Mouse (Mus musculus) stomach, embryonic 16.5 days (tissue): ENCODE results near the gene D3Ertd254e. TPM values are rescaled to one million over a fixed set of nuclear protein-coding genes. Genes with fewer than 3 reads are reported as not detected.

Source experiments
- ATAC-seq: fragments of 200-750 bp; cut with Nextera tagmentation; 2 replicates; pipeline ENCODE4 v1.8.0; 2017; ENCODE audit warnings: moderate number of reproducible peaks, moderate TSS enrichment; ENCODE audit not compliant: insufficient read depth, low FRiP score
- H3K27ac ChIP-seq: fragments of 300-500 bp; sonication (generic); 2 replicates; pipeline ENCODE4 v1.5.1; 2014; ENCODE audit warnings: low read length
- H3K27me3 ChIP-seq: fragments of 300-500 bp; sonication (generic); 2 replicates; pipeline ENCODE4 v1.6.1; 2014; ENCODE audit warnings: low read length, control low read depth, mixed read lengths; ENCODE audit not compliant: control insufficient read depth, insufficient read depth
- H3K36me3 ChIP-seq: fragments of 300-500 bp; sonication (generic); 2 replicates; pipeline ENCODE4 v1.6.1; 2014; ENCODE audit warnings: low read length; ENCODE audit not compliant: control insufficient read depth, insufficient read depth
- H3K4me1 ChIP-seq: fragments of 300-500 bp; sonication (generic); 2 replicates; pipeline ENCODE4 v1.6.1; 2014; ENCODE audit warnings: low read length, control low read depth, mixed read lengths; ENCODE audit not compliant: control insufficient read depth, insufficient read depth
- H3K4me2 ChIP-seq: fragments of 300-500 bp; sonication (generic); 2 replicates; pipeline ENCODE4 v1.6.1; 2014; ENCODE audit warnings: low read depth, low read length, mixed read lengths
- H3K4me3 ChIP-seq: fragments of 300-500 bp; sonication (generic); replicated peaks from 2 replicates; pipeline ENCODE4 v1.5.1; 2014; ENCODE audit warnings: mild to moderate bottlenecking, low read length
- H3K9ac ChIP-seq: fragments of 300-500 bp; sonication (generic); 2 replicates; pipeline ENCODE4 v1.6.1; 2014; ENCODE audit warnings: low read length
- H3K9me3 ChIP-seq: fragments of 300-500 bp; sonication (generic); replicated peaks from 2 replicates; pipeline ENCODE4 v1.6.1; 2016; ENCODE audit warnings: low read length, control low read depth; ENCODE audit not compliant: control insufficient read depth
- WGBS: fragments of 180-500 bp; shearing (Covaris S2); extraction: QIAGEN DNeasy Blood & Tissue Kit; methylation state at CpG from one replicate; pipeline ENCODE4 v1.1.7; 2014; 5-methylcytosine and 5-hydroxymethylcytosine counted together
- polyA plus RNA-seq: library from polyadenylated mRNA; unstranded; fragments of >200 nt; fragmentation: Nextera tagmentation; extraction: Ambion mirVana; gene quantifications from 2 replicates; pipeline ENCODE4 v1.2.1, GENCODE M21; 2015

The D3Ertd254e gene
- polyA plus RNA-seq, 1 experiment from 2014 or later: 6.7 TPM

DNA sequence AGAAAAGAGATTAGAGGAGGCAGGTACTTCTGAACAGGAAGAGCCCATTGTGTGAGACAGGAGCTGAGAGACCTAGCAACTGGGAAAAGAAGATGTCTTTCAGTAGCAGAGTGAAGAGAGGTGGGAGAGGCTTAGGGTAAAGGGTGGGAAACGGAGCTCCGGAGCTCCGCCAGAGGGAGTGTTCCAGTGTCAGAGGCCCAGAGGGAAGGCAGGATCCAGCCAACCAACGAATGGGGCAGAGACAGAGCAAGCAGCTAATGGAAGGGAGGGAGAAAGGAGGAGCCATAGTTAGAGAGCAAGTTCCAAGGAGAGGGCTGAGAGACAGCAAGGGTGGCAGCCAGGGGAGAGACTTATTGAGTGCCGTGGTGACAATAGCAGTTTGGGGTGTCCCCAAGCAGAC, 4.5 kb downstream of the D3Ertd254e start:
- Histone ChIP-seq H3K4me2 (no peak overlapping the region), H3K4me3 (no peak overlapping the region), H3K9me3 (peaks cover 8% of the 10 kb centered on the region; the same call in 1 of the 2 replicates), H3K36me3 (peaks cover 10% of the 10 kb centered on the region), H3K27me3 (no peaks in the 10 kb centered on the region), H3K27ac (no peak overlapping the region), H3K4me1 (peaks cover 19% of the 10 kb centered on the region), H3K9ac (no peak overlapping the region)
- 25% methylated on average over 5 of the region's 5 CpGs for WGBS
- no peak for ATAC-seq

DNA sequence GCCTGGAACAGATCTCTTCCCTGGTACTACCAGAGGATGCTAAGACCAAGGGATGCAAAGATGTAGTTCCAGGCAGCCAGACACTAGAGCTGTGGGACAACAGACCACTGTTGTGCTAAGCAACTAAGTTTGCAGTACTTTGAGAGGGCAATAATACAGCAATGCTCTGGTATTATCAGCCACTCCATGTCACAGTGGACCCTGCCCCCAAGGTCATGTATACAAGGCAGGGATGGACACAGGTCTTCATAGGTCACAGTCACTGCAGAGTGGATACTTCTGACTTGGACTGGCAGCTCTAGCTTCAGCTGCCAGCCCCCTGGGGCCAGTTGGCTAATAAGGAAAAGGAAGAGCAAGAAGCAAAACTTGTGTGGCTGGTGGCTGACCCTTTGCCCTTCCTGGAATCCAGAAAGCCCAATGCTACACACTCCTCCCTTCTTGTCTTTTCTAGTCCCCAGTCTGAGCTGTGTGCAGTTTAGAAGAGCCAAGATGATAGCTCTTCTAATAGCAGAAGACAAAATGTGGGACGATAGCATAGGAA, 19.9 kb downstream of the D3Ertd254e start:
- no peaks in the 10 kb centered on the region for H3K27me3 ChIP-seq
- no peak overlapping the region for H3K9ac ChIP-seq
- 87% methylated on average over 1 of the region's 1 CpGs for WGBS
- H3K27ac ChIP-seq: no peak overlapping the region
- H3K4me2 ChIP-seq: no peak overlapping the region
- H3K4me3 ChIP-seq: no peak overlapping the region
- H3K4me1 ChIP-seq: no peaks in the 10 kb centered on the region
- peaks cover 12% of the 10 kb centered on the region for H3K36me3 ChIP-seq
- no peak for ATAC-seq
- H3K9me3 ChIP-seq: 0 out of 2 replicates have a peak, but pooled peaks cover 3% of the 10 kb centered on the region

DNA sequence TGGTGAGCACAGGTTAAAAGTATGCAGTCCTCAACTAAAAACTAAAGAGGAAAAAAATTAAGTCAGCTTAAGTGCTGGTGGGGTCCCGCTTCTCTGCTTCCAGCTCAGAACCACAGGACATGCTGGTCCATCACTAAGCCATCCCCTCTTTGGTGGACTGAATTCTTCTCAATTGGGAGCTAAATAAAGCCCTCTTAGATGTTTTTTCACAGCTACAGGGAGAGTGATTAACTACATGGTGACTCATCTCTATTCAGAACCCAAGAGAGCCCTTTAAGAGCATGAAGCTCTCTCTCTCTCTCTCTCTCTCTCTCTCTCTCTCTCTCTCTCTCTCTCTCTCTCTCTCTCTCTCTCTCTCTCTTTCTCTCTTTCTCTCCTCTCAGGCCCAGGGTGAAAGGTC, 20.5 kb downstream of the D3Ertd254e start:
- H3K4me3 ChIP-seq: no peak overlapping the region
- no peak overlapping the region for H3K27ac ChIP-seq
- no peaks in the 10 kb centered on the region for H3K9me3 ChIP-seq
- H3K4me1 ChIP-seq: no peaks in the 10 kb centered on the region
- ATAC-seq: no peak
- H3K36me3 ChIP-seq: peaks cover 8% of the 10 kb centered on the region
- H3K27me3 ChIP-seq: no peaks in the 10 kb centered on the region
- H3K4me2 ChIP-seq: no peak overlapping the region
- 91% methylated on average over 1 of the region's 1 CpGs for WGBS
- H3K9ac ChIP-seq: no peak overlapping the region

DNA sequence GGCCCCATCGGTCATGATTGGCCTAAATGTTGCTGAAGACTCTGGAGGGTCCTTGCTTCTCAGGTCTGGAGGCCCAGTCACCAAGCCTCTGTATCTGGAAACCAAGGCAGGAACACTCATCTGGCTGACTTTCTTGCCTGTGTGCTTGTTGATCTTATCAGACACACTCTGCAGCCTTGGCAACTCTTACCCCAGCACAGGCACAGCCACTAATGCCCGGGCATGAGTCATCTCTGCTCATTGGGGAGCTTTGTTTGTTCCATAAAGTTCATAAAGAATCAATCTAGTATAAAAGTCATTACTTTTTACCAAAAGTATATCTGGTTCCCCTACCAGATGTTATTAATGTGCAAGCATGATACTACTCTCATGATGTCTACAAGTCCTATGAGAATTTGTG, 22.9 kb downstream of the D3Ertd254e start:
- Histone ChIP-seq H3K27me3 (no peaks in the 10 kb centered on the region), H3K4me3 (no peak overlapping the region), H3K4me1 (no peaks in the 10 kb centered on the region), H3K27ac (no peak overlapping the region), H3K9me3 (no peaks in the 10 kb centered on the region), H3K4me2 (no peak overlapping the region), H3K9ac (no peak overlapping the region), H3K36me3 (no peaks in the 10 kb centered on the region)
- WGBS: 90% methylated on average over 2 of the region's 2 CpGs
- ATAC-seq: no peak

DNA sequence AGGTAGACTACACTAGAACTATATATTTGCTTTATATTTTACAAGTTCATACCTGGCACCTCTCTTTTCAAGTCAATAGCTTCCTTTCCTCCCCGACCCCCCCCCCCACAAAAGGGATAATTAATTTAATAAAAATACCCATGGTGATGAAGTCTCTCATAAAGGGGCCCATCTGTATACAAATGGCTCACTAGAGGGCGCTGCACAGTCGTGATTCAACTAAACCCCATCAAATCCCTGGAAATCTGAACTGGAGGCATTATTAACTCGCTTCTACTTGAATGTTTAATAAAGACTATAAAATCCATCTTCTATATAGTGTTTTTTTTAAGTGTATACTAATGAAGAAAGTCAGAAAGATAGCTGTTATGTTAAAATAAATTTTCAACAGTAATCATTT, 30.7 kb downstream of the D3Ertd254e start:
- no peak overlapping the region for H3K4me2 ChIP-seq
- H3K27ac ChIP-seq: no peak overlapping the region
- ATAC-seq: no peak
- H3K9ac ChIP-seq: no peak overlapping the region
- H3K9me3 ChIP-seq: no peaks in the 10 kb centered on the region
- no peak overlapping the region for H3K4me3 ChIP-seq
- H3K27me3 ChIP-seq: no peaks in the 10 kb centered on the region
- WGBS: 6% methylated on average over 4 of the region's 4 CpGs
- H3K36me3 ChIP-seq: no peaks in the 10 kb centered on the region
- H3K4me1 ChIP-seq: no peaks in the 10 kb centered on the region

DNA sequence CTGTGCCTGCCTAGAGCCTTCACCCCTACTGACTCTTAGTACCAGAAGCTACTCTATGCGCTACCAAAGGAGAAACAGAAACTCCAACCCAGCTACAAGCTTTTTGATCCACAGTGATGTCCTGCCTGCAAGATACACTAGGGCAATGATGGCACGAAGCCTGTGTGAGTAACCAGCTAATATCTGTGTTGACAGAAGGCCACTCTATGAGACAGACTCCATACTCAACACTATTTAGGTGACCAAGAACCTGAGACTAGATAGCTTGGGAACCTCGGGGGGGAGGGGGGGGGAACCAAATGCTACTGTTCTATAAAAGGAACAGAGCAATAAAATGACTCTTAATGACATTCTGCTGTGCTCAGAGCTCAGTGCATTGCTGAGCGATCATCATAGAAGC, 35.7 kb downstream of the D3Ertd254e start:
- H3K27ac ChIP-seq: no peak overlapping the region
- H3K4me3 ChIP-seq: no peak overlapping the region
- no peak for ATAC-seq
- no peaks in the 10 kb centered on the region for H3K36me3 ChIP-seq
- no peaks in the 10 kb centered on the region for H3K9me3 ChIP-seq
- no peaks in the 10 kb centered on the region for H3K4me1 ChIP-seq
- no peak overlapping the region for H3K9ac ChIP-seq
- 81% methylated on average over 4 of the region's 4 CpGs for WGBS
- H3K4me2 ChIP-seq: no peak overlapping the region
- H3K27me3 ChIP-seq: no peaks in the 10 kb centered on the region

DNA sequence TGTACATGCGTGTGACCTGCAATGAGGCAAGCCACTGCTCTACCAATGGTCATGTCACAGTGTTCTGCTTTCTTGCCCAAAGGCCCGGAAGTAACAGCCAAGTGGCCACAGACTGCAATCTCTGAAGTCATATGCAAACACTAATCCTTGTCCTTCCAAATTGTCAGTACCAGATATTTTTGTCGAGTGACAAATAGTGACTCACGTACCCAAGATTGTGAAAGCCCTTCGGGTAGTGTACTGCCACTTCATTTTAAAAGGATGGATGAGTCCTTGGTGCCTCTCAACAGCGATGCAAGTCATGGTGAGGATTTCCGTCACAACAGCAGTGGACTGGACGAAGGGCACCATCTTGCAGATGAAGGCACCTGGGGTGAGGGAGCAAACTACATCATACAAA, 38.4 kb downstream of the D3Ertd254e start:
- WGBS: 89% methylated on average over 8 of the region's 8 CpGs
- Histone ChIP-seq H3K27me3 (no peaks in the 10 kb centered on the region), H3K4me3 (no peak overlapping the region), H3K9me3 (no peaks in the 10 kb centered on the region), H3K36me3 (no peaks in the 10 kb centered on the region), H3K4me1 (no peaks in the 10 kb centered on the region), H3K27ac (no peak overlapping the region), H3K4me2 (no peak overlapping the region), H3K9ac (no peak overlapping the region)
- ATAC-seq: no peak

DNA sequence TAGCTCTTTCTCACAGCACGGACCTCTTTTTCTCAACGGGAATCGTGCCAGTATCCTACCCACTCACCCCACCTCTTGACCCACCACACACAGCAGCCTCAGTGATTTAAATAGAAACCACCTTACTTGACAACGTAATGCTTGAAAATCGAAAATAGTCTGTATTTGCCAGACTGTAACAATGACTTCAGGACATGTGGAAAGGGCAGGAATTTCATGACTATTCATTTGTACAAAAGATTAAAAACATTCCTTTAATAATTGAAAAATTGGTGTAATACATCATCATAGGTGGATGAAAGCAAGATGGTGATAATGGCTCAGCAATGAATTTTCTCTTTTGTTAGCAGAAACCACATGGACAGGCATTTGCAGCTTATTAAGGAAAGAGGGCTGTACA, 50.3 kb downstream of the D3Ertd254e start:
- H3K36me3 ChIP-seq: no peaks in the 10 kb centered on the region
- no peak overlapping the region for H3K4me3 ChIP-seq
- no peak overlapping the region for H3K4me2 ChIP-seq
- no peaks in the 10 kb centered on the region for H3K4me1 ChIP-seq
- no peak overlapping the region for H3K9ac ChIP-seq
- H3K27me3 ChIP-seq: no peaks in the 10 kb centered on the region
- WGBS: 63% methylated on average over 5 of the region's 5 CpGs
- H3K27ac ChIP-seq: no peak overlapping the region
- H3K9me3 ChIP-seq: no peaks in the 10 kb centered on the region
- ATAC-seq: no peak

DNA sequence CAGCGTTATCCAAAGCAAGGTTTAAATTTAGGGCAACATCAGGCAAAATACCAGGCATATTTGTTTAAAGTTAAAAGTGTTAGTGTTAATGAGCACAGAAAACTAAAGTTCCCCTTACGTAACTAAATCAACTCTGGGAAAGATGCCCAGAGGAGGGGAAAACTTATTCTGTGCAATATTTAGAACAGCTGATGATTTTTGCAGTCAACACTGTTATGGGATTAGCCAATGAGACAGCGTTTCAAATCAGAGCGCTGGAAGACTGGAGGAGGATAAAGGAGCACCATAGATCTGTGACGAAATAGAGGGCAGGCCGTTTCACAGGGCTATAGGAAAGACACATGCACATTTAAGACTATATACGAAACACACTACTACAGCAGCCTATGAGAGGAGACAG, 52.1 kb downstream of the D3Ertd254e start:
- WGBS: 64% methylated on average over 7 of the region's 7 CpGs
- no peak for ATAC-seq
- no peak overlapping the region for H3K27ac ChIP-seq
- no peaks in the 10 kb centered on the region for H3K4me1 ChIP-seq
- no peaks in the 10 kb centered on the region for H3K9me3 ChIP-seq
- no peaks in the 10 kb centered on the region for H3K36me3 ChIP-seq
- no peak overlapping the region for H3K4me3 ChIP-seq
- H3K27me3 ChIP-seq: no peaks in the 10 kb centered on the region
- H3K9ac ChIP-seq: no peak overlapping the region
- no peak overlapping the region for H3K4me2 ChIP-seq
